Mouse (Mus musculus) heart, postnatal 0 days (tissue): Measurements from ENCODE around the gene Map6.

ENCODE experiments used
- CTCF ChIP-seq: IDR thresholded peaks from 2 replicates; pipeline ENCODE4 v1.5.1; 2016; ENCODE audit warnings: antibody characterized with exemption, control low read depth, low read depth
- EP300 ChIP-seq: IDR thresholded peaks from 2 replicates; pipeline ENCODE4 v1.6.1; 2016; ENCODE audit warnings: antibody characterized with exemption, low read depth

- TF ChIP-seq CTCF (no peak), EP300 (no peak)
These were observed 32.3 kb upstream of the Map6 start for GRCm38 (mm10) chr7:99234916-99235315.
